Mouse (Mus musculus): Measurements from ENCODE around the gene 1700037H04Rik. TPM values are rescaled to one million over a fixed set of nuclear protein-coding genes. Genes with fewer than 3 reads are reported as not detected.

Gene 1700037H04Rik
- total and polyA plus RNA-seq, 3 experiments = 45.5 to 72.6 TPM; not detected in 1

DNA sequence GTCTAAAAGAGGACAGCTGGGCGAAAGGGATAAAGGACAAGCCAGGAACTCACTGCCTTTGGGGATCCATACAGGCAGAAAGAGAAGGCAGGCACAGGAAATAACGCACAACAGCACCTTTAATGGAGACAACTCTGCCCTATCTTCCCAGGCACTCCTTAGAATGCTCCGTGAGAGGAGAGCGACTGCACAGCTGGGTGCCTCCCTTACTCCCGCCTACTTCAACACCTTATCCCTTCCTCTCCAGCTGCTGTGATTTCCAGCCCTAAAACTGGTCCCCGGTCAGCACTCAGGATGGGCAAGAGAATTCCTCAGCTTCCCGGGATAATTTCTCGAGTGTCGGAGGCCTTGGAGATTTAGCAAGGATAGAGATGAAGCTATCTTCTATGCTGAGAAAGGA is 11.1 kb upstream of the 1700037H04Rik start:
- peaks cover 3 to 24% of the 10 kb centered on the region in 2 experiments; a peak in 3 of 4 replicates for H3K4me1 ChIP-seq (ENCODE audit: control insufficient read depth in 1 of 2, insufficient read depth in 2 of 2, low read length in 2 of 2)
- no peak for DNase-seq (ENCODE audit: low read depth, low spot score)
- H3K9ac ChIP-seq (ENCODE audit: control insufficient read depth, low read depth, low read length, poor library complexity, severe bottlenecking) = peak overlapping the region; percentile 12; the same call in 1 of the 2 replicates
- no peak for TF ChIP-seq ETS1 (IDR thresholded peaks at IDR 0.05; ENCODE audit: low read depth, low read length)
- TF ChIP-seq POLR2AphosphoS5 (IDR thresholded peaks at IDR 0.05; ENCODE audit: borderline replicate concordance, low read depth, low read length) = no peak
- no peak for TF ChIP-seq NRF1 (IDR thresholded peaks at IDR 0.05; ENCODE audit: insufficient read depth, low read depth, low read length, poor library complexity, severe bottlenecking)
- 0 out of 2 replicates have a peak, but pooled peaks have one; percentile 2 for TF ChIP-seq TAL1 (IDR thresholded peaks at IDR 0.05; ENCODE audit: low read length)
- TF ChIP-seq POLR2AphosphoS2 (IDR thresholded peaks at IDR 0.05; ENCODE audit: low read length) = no peak
- peak overlapping the region; percentile 46 to 51; a peak in 3 of 4 replicates for H3K4me3 ChIP-seq (ENCODE audit: control insufficient read depth in 1 of 2, insufficient read depth in 1 of 2, low read depth in 2 of 2, low read length in 2 of 2)
- H3K79me2 ChIP-seq (ENCODE audit: control insufficient read depth, insufficient read depth, low read length, poor library complexity) = no peaks in the 10 kb centered on the region
- no peak overlapping the region for H3K27ac ChIP-seq (ENCODE audit: control insufficient read depth, low read depth, low read length)
- H3K9me3 ChIP-seq (replicated peaks; ENCODE audit: insufficient read depth, low read length) = no peaks in the 10 kb centered on the region
- H3K36me3 ChIP-seq (ENCODE audit: control insufficient read depth in 1 of 2, insufficient read depth in 2 of 2, low read length in 2 of 2) = peaks cover 0 to 5% of the 10 kb centered on the region in 2 experiments; a peak in 1 of 4 replicates
- no peaks in the 10 kb centered on the region for H3K27me3 ChIP-seq (ENCODE audit: control insufficient read depth in 1 of 2, insufficient read depth in 2 of 2, low read length in 2 of 2)

- H3K27me3 ChIP-seq (ENCODE audit: control insufficient read depth in 1 of 2, insufficient read depth in 2 of 2, low read length in 2 of 2) = no peaks in the 10 kb centered on the region
- no peak overlapping the region for H3K4me3 ChIP-seq (ENCODE audit: control insufficient read depth in 1 of 2, insufficient read depth in 1 of 2, low read depth in 2 of 2, low read length in 2 of 2)
- H3K9ac ChIP-seq (ENCODE audit: control insufficient read depth, low read depth, low read length, poor library complexity, severe bottlenecking) = no peak overlapping the region
- peaks cover 3 to 20% of the 10 kb centered on the region in 2 experiments; a peak in 3 of 4 replicates for H3K4me1 ChIP-seq (ENCODE audit: control insufficient read depth in 1 of 2, insufficient read depth in 2 of 2, low read length in 2 of 2)
- no peak for DNase-seq (ENCODE audit: low read depth, low spot score)
- H3K9me3 ChIP-seq (replicated peaks; ENCODE audit: insufficient read depth, low read length) = no peaks in the 10 kb centered on the region
- peaks cover 0 to 5% of the 10 kb centered on the region in 2 experiments; a peak in 1 of 4 replicates for H3K36me3 ChIP-seq (ENCODE audit: control insufficient read depth in 1 of 2, insufficient read depth in 2 of 2, low read length in 2 of 2)
- no peak overlapping the region for H3K27ac ChIP-seq (ENCODE audit: control insufficient read depth, low read depth, low read length)
- no peak for TF ChIP-seq RCOR1 (IDR thresholded peaks at IDR 0.05; ENCODE audit: low read depth, low read length)
- TF ChIP-seq SIN3A (IDR thresholded peaks at IDR 0.05; ENCODE audit: low read length) = no peak
- TF ChIP-seq POLR2A (IDR thresholded peaks at IDR 0.05; ENCODE audit: control insufficient read depth in 1 of 2, insufficient read depth in 1 of 2, low read depth in 1 of 2, low read length in 2 of 2, poor library complexity in 1 of 2) = no peak
- no peak for TF ChIP-seq JUND (IDR thresholded peaks at IDR 0.05; ENCODE audit: low read depth, low read length)
- no peak for TF ChIP-seq KAT2A (conservative IDR thresholded peaks at IDR 0.05; ENCODE audit: low read depth, low read length)
- TF ChIP-seq USF1 (IDR thresholded peaks at IDR 0.05; ENCODE audit: low read depth, low read length) = no peak
- no peak for TF ChIP-seq TAL1 (IDR thresholded peaks at IDR 0.05; ENCODE audit: low read length)
- no peak for TF ChIP-seq CTCF (IDR thresholded peaks at IDR 0.05 in 2 of 3, conservative IDR thresholded peaks at IDR 0.05 in 1 of 3; ENCODE audit: control insufficient read depth in 1 of 3, insufficient read depth in 1 of 3, low read depth in 2 of 3, low read length in 3 of 3, poor library complexity in 1 of 3, severe bottlenecking in 1 of 3)
- TF ChIP-seq USF2 (IDR thresholded peaks at IDR 0.05; ENCODE audit: borderline replicate concordance in 1 of 2, insufficient read depth in 1 of 2, low read depth in 1 of 2, low read length in 2 of 2) = no peak
- TF ChIP-seq MYC (IDR thresholded peaks at IDR 0.05; ENCODE audit: low read depth, low read length) = no peak
- no peak for TF ChIP-seq POLR2AphosphoS5 (IDR thresholded peaks at IDR 0.05; ENCODE audit: borderline replicate concordance, low read depth, low read length)
- TF ChIP-seq SMC3 (IDR thresholded peaks at IDR 0.05; ENCODE audit: low read depth, low read length) = no peak
- TF ChIP-seq UBTF (IDR thresholded peaks at IDR 0.05; ENCODE audit: borderline replicate concordance, insufficient read depth, low read depth, low read length) = no peak
- TF ChIP-seq GABPA (IDR thresholded peaks at IDR 0.05; ENCODE audit: low read depth, low read length) = no peak
- no peak for TF ChIP-seq ZKSCAN1 (IDR thresholded peaks at IDR 0.05; ENCODE audit: low read depth, low read length)
- no peak for TF ChIP-seq MAZ (IDR thresholded peaks at IDR 0.05; ENCODE audit: low read depth, low read length)
- no peaks in the 10 kb centered on the region for H3K79me2 ChIP-seq (ENCODE audit: control insufficient read depth, insufficient read depth, low read length, poor library complexity)
Observed at GRCm38 (mm10) chr2:131168914-131169313, 9.0 kb upstream of the 1700037H04Rik start.
